Mouse (Mus musculus): Measurements from ENCODE around the gene Cipc. TPM values are rescaled to one million over a fixed set of nuclear protein-coding genes. Genes with fewer than 3 reads are reported as not detected.

Cipc gene
- total RNA-seq, 1 experiment from 2014 or later = 25.9 TPM

- ATAC-seq (replicated peaks; ENCODE audit: insufficient number of reproducible peaks, low FRiP score, low TSS enrichment, poor library complexity, severe bottlenecking) = no peak
Measured at GRCm38 (mm10) chr12:86950961-86951360, 4.1 kb downstream of the Cipc start.

DNA sequence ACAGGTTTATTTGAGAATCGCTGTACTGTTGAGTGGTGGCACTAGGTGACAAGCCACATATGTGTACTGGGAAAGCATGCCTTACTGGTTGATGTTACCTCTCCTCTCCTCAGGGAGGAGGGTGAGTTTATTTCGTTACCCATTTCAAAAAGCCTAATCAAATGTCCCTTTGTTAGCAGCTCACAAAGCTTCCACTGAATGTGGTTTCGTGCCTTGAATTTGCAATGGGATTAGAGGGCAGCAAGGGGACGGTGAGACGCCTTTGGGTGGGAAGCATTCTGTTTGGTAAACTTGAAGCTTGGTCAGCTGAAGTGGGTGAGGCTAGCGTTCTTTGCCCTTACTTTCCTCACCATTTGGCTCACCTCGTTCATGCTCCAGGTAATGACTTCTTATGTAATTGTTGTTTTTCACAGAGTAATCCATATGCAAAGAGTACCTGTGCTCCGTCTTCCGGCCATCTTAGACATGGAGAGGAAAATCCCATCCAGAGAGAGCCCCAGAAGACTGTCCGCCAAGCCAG lies 5.5 kb downstream of the Cipc start:
- no peak for ATAC-seq (replicated peaks; ENCODE audit: insufficient number of reproducible peaks, low FRiP score, low TSS enrichment, poor library complexity, severe bottlenecking)

DNA sequence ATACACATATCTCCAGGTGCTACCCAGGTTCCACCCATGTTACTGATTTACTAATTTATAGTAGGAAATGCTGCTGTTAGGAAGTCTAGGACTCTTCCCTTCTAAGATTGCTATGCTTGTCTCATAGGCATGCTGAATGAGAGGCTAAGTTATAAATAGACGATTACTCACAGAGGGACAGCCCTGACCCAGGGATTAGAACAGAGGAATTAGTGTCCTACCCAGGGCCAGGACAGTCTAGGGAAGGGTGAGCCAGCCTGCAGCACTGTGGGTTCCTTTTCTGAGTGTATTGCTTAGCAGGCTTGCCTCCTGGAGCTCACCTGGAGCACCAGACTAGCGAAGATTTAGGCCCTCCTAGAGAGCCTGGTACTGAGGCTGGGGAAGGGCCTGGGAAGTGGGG lies 9.1 kb downstream of the Cipc start:
- no peak for ATAC-seq (replicated peaks; ENCODE audit: insufficient number of reproducible peaks, low FRiP score, low TSS enrichment, poor library complexity, severe bottlenecking)

GRCm38 (mm10) chr12:86958558-86958957 lies 11.7 kb downstream of the Cipc start:
- ATAC-seq (replicated peaks; ENCODE audit: insufficient number of reproducible peaks, low FRiP score, low TSS enrichment, poor library complexity, severe bottlenecking) = no peak

DNA sequence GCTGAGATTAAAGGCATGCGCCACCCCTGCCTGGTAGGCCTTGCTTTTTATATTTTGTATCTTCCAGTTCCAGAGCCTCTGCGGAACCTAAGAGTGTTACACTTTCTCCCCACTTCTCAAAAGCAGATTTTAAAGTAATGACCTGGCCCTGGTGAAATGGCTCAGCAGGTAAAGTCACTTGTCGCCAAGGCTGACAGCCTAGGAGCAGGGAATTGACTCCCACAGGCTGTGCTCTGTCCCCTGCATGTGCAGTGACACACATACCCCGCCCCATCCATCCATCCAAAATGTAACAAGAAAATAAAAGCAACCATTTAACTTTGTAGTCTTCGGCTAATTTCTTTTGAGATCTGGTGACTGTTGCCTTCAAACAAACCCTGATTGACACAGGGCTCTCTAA lies 12.8 kb downstream of the Cipc start:
- no peak for ATAC-seq (replicated peaks; ENCODE audit: insufficient number of reproducible peaks, low FRiP score, low TSS enrichment, poor library complexity, severe bottlenecking)

DNA sequence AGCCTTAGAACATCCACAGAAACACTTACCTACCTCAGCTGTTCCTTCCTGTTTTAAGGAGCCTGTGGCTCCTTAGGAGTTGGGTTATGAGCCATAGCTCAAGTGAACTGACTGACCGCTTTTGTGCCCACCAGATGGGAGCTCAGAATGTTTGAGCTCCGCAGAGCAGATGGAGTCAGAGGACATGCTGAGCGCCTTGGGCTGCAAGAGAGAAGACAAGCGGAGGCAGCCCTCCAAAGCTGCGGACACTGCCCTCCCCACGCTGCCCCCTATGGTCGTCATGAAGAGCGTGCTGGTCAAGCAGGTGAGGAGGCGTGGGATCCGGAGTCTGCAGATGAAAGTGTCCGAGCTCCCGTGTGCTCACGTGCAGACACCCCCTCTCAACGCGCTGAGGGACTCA lies 13.3 kb downstream of the Cipc start:
- no peak for ATAC-seq (replicated peaks; ENCODE audit: insufficient number of reproducible peaks, low FRiP score, low TSS enrichment, poor library complexity, severe bottlenecking)

GRCm38 (mm10) chr12:86960791-86961335 lies 14.0 kb downstream of the Cipc start:
- ATAC-seq (replicated peaks; ENCODE audit: insufficient number of reproducible peaks, low FRiP score, low TSS enrichment, poor library complexity, severe bottlenecking) = no peak

GRCm38 (mm10) chr12:86961589-86962344 lies 14.9 kb downstream of the Cipc start:
- ATAC-seq (replicated peaks; ENCODE audit: insufficient number of reproducible peaks, low FRiP score, low TSS enrichment, poor library complexity, severe bottlenecking) = no peak

GRCm38 (mm10) chr12:86964278-86965057 lies 17.6 kb downstream of the Cipc start:
- no peak for ATAC-seq (replicated peaks; ENCODE audit: insufficient number of reproducible peaks, low FRiP score, low TSS enrichment, poor library complexity, severe bottlenecking)

DNA sequence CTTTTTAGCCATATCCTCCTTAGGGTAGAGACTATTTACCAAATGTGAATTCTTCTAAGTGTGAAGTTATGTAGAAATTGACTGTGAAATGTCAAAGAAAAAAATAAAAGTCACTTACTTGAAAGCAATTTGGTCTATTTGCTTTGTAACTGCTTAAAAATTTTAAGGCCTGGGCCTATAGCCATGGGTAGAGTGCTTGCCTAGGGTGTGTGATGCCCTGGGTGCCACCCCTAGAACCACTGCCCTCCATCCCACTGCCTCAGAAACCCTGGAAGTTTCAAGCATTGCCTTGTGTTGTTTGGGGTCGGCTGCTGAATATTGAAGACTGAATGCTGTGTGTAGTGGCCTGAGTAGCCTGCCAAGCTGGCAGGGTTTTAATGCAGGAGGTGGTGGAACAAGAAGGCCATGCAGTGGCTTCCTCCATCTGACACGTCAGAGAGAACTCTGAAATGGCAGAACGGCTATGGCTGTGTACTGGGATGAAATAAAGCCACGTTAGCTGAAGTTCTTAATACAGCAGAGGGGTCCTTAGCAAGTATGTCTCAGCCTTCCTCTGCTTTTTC lies 18.5 kb downstream of the Cipc start:
- no peak for ATAC-seq (replicated peaks; ENCODE audit: insufficient number of reproducible peaks, low FRiP score, low TSS enrichment, poor library complexity, severe bottlenecking)

- no peak for ATAC-seq (replicated peaks; ENCODE audit: insufficient number of reproducible peaks, low FRiP score, low TSS enrichment, poor library complexity, severe bottlenecking)
Measured at GRCm38 (mm10) chr12:86968468-86969219, 21.8 kb downstream of the Cipc start.

DNA sequence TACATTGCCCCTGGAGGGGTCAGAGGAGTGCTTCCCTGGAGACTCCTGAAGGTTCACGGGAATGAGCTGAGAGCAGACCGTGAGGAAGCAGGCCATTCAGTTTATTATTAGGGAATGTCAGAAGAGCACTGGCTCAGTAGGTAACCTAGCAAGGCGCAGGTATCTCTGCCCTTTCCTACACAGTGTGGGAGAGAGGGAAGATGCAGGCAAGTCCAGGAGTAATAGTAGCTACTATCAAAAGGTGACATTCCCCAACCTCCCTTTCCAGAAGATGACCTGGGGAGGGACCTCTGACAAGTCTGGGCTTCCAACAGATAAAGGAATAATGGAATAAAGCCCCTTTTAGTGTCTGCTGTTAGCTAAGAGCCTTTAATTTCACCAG lies 22.4 kb downstream of the Cipc start:
- no peak for ATAC-seq (replicated peaks; ENCODE audit: insufficient number of reproducible peaks, low FRiP score, low TSS enrichment, poor library complexity, severe bottlenecking)

- no peak for ATAC-seq (replicated peaks; ENCODE audit: insufficient number of reproducible peaks, low FRiP score, low TSS enrichment, poor library complexity, severe bottlenecking)
Measured at GRCm38 (mm10) chr12:86971089-86971488, 24.2 kb downstream of the Cipc start.

DNA sequence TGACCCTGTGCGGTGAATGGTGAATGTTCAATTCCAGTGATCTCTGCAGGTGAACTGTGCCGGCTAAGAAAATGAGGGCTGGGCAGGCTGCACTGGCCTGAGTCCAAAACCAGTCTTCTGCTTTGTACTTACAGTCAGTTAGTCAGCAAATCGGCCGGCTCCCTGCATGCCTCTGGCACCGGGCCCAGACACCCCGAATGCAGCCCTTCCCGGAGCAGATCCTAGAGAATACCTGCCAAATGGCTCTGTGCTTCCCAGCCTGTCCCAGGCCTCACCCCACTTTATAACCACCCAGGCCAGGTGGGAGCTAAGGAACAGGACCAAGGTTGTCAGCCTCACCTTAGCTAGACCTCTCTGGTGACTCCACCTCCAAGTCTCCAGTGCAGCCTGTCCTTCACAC lies 26.4 kb downstream of the Cipc start:
- ATAC-seq (replicated peaks; ENCODE audit: insufficient number of reproducible peaks, low FRiP score, low TSS enrichment, poor library complexity, severe bottlenecking) = no peak

- ATAC-seq (replicated peaks; ENCODE audit: insufficient number of reproducible peaks, low FRiP score, low TSS enrichment, poor library complexity, severe bottlenecking) = no peak
Measured at GRCm38 (mm10) chr12:86973706-86974105, 26.9 kb downstream of the Cipc start.

GRCm38 (mm10) chr12:86974387-86975288 lies 27.8 kb downstream of the Cipc start:
- no peak for ATAC-seq (replicated peaks; ENCODE audit: insufficient number of reproducible peaks, low FRiP score, low TSS enrichment, poor library complexity, severe bottlenecking)

DNA sequence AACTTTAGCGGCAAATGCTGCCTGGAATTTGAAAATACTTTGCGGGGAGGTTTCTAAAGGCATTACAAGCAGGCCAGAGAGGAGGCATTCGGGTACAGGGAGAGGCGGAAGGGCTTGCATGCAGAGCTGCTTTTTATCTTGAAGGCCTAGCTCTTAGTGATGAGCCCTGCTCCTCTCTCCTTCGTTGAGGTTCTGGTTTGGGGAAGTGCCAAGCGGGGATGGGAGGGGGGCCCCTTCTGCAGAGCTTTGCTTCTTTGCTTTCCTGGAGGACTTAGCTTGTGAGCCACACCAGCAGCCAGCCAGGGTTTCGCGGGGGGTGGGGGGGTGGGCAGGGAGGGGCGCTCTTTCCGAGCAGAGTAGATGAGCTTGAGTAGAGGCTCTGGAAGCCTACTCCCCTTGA lies 28.9 kb downstream of the Cipc start:
- ATAC-seq (replicated peaks; ENCODE audit: insufficient number of reproducible peaks, low FRiP score, low TSS enrichment, poor library complexity, severe bottlenecking) = no peak

Data from monocyte, adult 5-6 weeks (primary cell).